Mouse (Mus musculus): ENCODE results near the gene Arhgef3. TPM values are rescaled to one million over a fixed set of nuclear protein-coding genes. Genes with fewer than 3 reads are reported as not detected.

The Arhgef3 gene
- total RNA-seq, 1 experiment: 7.6 TPM

DNA sequence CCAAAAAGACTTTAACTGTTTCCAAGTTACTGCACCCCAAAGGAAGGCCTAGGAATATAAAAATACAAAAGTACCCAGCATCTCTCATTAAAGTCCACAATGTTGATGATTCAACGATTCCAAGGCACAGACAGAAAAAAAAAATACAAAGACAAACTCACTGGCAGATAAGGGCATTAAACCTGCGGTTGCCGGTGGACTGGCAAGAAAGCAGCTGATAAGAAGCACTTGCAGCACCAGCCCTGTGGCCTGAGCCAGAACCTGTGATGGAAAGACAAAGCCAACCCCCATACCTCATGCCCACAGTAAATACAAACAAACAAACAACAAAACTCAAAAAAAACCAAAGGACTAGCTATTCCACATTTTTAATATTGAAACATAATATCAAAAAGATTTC lies 295.0 kb downstream of the Arhgef3 start:
- Histone ChIP-seq H3K4me3 (ENCODE audit: insufficient read depth in 1 of 2, low read depth in 1 of 2, low read length in 2 of 2, poor library complexity in 1 of 2, severe bottlenecking in 1 of 2) (no peak overlapping the region), H3K9me3 (ENCODE audit: control insufficient read depth, insufficient read depth, low read depth, low read length) (no peaks in the 10 kb centered on the region), H3K36me3 (ENCODE audit: control insufficient read depth, insufficient read depth, low read length, poor library complexity, severe bottlenecking) (no peaks in the 10 kb centered on the region), H3K9ac (ENCODE audit: insufficient read depth, low read depth, low read length, poor library complexity, severe bottlenecking) (no peak overlapping the region), H3K27ac (ENCODE audit: insufficient read depth, low read depth, low read length, poor library complexity, severe bottlenecking) (no peak overlapping the region), H3K4me1 (ENCODE audit: control insufficient read depth in 2 of 2, insufficient read depth in 2 of 2, low read length in 2 of 2, poor library complexity in 1 of 2) (no peaks in the 10 kb centered on the region)
- TF ChIP-seq HCFC1 (IDR thresholded peaks at IDR 0.05; ENCODE audit: borderline replicate concordance, insufficient read depth, low read length) (no peak), ZC3H11A (IDR thresholded peaks at IDR 0.05; ENCODE audit: borderline replicate concordance, low read depth, low read length) (no peak), ZNF384 (IDR thresholded peaks at IDR 0.05; ENCODE audit: low read depth, low read length) (no peak), MAFK (IDR thresholded peaks at IDR 0.05; ENCODE audit: insufficient read depth, low read depth, low read length) (no peak), CHD2 (IDR thresholded peaks at IDR 0.05; ENCODE audit: low read depth, low read length) (no peak)
- no peak for DNase-seq (ENCODE audit: low read depth, low spot score)
- in situ Hi-C loops (cut with MboI; ENCODE audit: low sequenced_read_pairs in 2 of 2, unreplicated experiment in 2 of 2): loop anchor here (5.0 to 10.0 kb wide), 3 partner anchors 155 to 225 kb away; no protein-coding TSS in a partner anchor

DNA sequence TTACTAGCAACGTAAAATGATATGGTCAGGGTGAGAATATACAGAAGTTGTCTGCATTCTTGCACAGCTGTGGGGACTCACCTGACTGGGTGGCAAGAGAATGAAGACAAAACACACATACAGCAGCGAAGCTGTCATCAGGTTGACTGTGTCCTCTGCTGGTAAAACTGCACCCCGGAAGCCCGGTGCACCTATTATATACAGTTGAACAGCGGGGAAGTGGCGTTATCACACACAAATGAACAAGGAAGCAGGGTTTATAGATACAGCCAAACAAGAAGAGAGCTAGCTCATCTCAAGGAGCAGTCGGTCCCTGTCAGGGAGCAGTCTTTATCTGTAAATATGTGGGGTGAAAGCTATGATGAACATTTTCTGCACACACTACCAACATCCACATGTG lies 296.8 kb downstream of the Arhgef3 start:
- no peaks in the 10 kb centered on the region for H3K4me1 ChIP-seq (ENCODE audit: control insufficient read depth in 2 of 2, insufficient read depth in 2 of 2, low read length in 2 of 2, poor library complexity in 1 of 2)
- H3K36me3 ChIP-seq (ENCODE audit: control insufficient read depth, insufficient read depth, low read length, poor library complexity, severe bottlenecking): no peaks in the 10 kb centered on the region
- no peak overlapping the region for H3K9ac ChIP-seq (ENCODE audit: insufficient read depth, low read depth, low read length, poor library complexity, severe bottlenecking)
- TF ChIP-seq ZNF384 (IDR thresholded peaks at IDR 0.05; ENCODE audit: low read depth, low read length) (no peak), HCFC1 (IDR thresholded peaks at IDR 0.05; ENCODE audit: borderline replicate concordance, insufficient read depth, low read length) (no peak), MAFK (IDR thresholded peaks at IDR 0.05; ENCODE audit: insufficient read depth, low read depth, low read length) (no peak), ZC3H11A (IDR thresholded peaks at IDR 0.05; ENCODE audit: borderline replicate concordance, low read depth, low read length) (no peak), CHD2 (IDR thresholded peaks at IDR 0.05; ENCODE audit: low read depth, low read length) (no peak)
- no peak overlapping the region for H3K27ac ChIP-seq (ENCODE audit: insufficient read depth, low read depth, low read length, poor library complexity, severe bottlenecking)
- no peak overlapping the region for H3K4me3 ChIP-seq (ENCODE audit: insufficient read depth in 1 of 2, low read depth in 1 of 2, low read length in 2 of 2, poor library complexity in 1 of 2, severe bottlenecking in 1 of 2)
- in situ Hi-C loops (cut with MboI; ENCODE audit: low sequenced_read_pairs in 2 of 2, unreplicated experiment in 2 of 2): loop anchor here in 1 of 2 experiments (10.0 kb wide), 1 partner anchor 157 kb away; no protein-coding TSS in a partner anchor
- no peaks in the 10 kb centered on the region for H3K9me3 ChIP-seq (ENCODE audit: control insufficient read depth, insufficient read depth, low read depth, low read length)
- no peak for DNase-seq (ENCODE audit: low read depth, low spot score)

DNA sequence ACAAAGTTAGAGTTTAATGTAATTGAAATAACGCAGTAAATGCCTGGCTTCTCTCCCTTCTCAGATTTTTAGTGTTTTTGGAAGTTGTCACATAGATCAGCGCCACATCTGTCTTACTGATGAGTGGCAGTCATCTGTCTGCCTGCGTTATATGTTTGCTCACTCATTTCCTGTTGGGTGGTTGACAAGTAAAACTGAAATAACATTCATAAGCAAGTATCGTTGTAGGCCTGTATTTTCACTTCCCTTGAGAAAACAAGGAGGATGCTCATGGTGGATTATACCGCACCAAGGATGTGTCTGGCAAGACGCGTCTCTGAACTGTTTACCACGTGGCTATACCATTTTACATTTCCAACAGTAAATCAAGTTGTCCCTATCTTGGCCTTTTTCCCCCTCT lies 298.0 kb downstream of the Arhgef3 start:
- in situ Hi-C loops (cut with MboI; ENCODE audit: low sequenced_read_pairs in 2 of 2, unreplicated experiment in 2 of 2): loop anchor here in 1 of 2 experiments (10.0 kb wide), 1 partner anchor 158 kb away; no protein-coding TSS in a partner anchor
- Histone ChIP-seq H3K27ac (ENCODE audit: insufficient read depth, low read depth, low read length, poor library complexity, severe bottlenecking) (no peak overlapping the region), H3K9ac (ENCODE audit: insufficient read depth, low read depth, low read length, poor library complexity, severe bottlenecking) (no peak overlapping the region), H3K4me1 (ENCODE audit: control insufficient read depth in 2 of 2, insufficient read depth in 2 of 2, low read length in 2 of 2, poor library complexity in 1 of 2) (no peaks in the 10 kb centered on the region), H3K9me3 (ENCODE audit: control insufficient read depth, insufficient read depth, low read depth, low read length) (no peaks in the 10 kb centered on the region), H3K4me3 (ENCODE audit: insufficient read depth in 1 of 2, low read depth in 1 of 2, low read length in 2 of 2, poor library complexity in 1 of 2, severe bottlenecking in 1 of 2) (no peak overlapping the region), H3K36me3 (ENCODE audit: control insufficient read depth, insufficient read depth, low read length, poor library complexity, severe bottlenecking) (no peaks in the 10 kb centered on the region)
- TF ChIP-seq ZNF384 (IDR thresholded peaks at IDR 0.05; ENCODE audit: low read depth, low read length) (no peak), CHD2 (IDR thresholded peaks at IDR 0.05; ENCODE audit: low read depth, low read length) (no peak), MAFK (IDR thresholded peaks at IDR 0.05; ENCODE audit: insufficient read depth, low read depth, low read length) (no peak), ZC3H11A (IDR thresholded peaks at IDR 0.05; ENCODE audit: borderline replicate concordance, low read depth, low read length) (no peak), HCFC1 (IDR thresholded peaks at IDR 0.05; ENCODE audit: borderline replicate concordance, insufficient read depth, low read length) (no peak)
- DNase-seq (ENCODE audit: low read depth, low spot score): no peak

DNA sequence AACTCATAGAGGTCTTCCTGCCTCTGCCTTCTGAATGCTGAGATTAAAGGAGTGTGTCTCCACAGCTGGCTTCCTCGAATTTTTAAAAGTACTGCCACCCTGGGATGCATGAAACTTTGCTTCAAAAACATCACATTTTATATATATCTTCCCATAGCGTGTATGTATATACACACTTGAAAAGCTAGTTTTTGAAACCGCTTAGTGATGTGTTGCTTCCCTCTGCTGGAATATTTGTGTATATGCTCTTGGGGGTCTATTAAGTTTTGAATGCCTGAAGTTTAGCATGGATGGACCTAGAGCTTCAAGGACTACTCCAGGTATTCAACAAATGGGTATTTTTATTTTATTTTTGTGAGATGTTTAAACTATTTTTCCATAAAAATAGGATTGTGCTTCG lies 299.3 kb downstream of the Arhgef3 start:
- Histone ChIP-seq H3K9me3 (ENCODE audit: control insufficient read depth, insufficient read depth, low read depth, low read length) (no peaks in the 10 kb centered on the region), H3K27ac (ENCODE audit: insufficient read depth, low read depth, low read length, poor library complexity, severe bottlenecking) (no peak overlapping the region), H3K4me3 (ENCODE audit: insufficient read depth in 1 of 2, low read depth in 1 of 2, low read length in 2 of 2, poor library complexity in 1 of 2, severe bottlenecking in 1 of 2) (no peak overlapping the region), H3K36me3 (ENCODE audit: control insufficient read depth, insufficient read depth, low read length, poor library complexity, severe bottlenecking) (no peaks in the 10 kb centered on the region; the same call in 1 of the 2 replicates), H3K9ac (ENCODE audit: insufficient read depth, low read depth, low read length, poor library complexity, severe bottlenecking) (no peak overlapping the region), H3K4me1 (ENCODE audit: control insufficient read depth in 2 of 2, insufficient read depth in 2 of 2, low read length in 2 of 2, poor library complexity in 1 of 2) (no peaks in the 10 kb centered on the region)
- no peak for DNase-seq (ENCODE audit: low read depth, low spot score)
- TF ChIP-seq MAFK (IDR thresholded peaks at IDR 0.05; ENCODE audit: insufficient read depth, low read depth, low read length) (no peak), HCFC1 (IDR thresholded peaks at IDR 0.05; ENCODE audit: borderline replicate concordance, insufficient read depth, low read length) (no peak), CHD2 (IDR thresholded peaks at IDR 0.05; ENCODE audit: low read depth, low read length) (no peak), ZC3H11A (IDR thresholded peaks at IDR 0.05; ENCODE audit: borderline replicate concordance, low read depth, low read length) (peak; percentile 84), ZNF384 (IDR thresholded peaks at IDR 0.05; ENCODE audit: low read depth, low read length) (no peak)
- in situ Hi-C loops (cut with MboI; ENCODE audit: low sequenced_read_pairs in 2 of 2, unreplicated experiment in 2 of 2): loop anchor here in 1 of 2 experiments (10.0 kb wide), 1 partner anchor 159 kb away; no protein-coding TSS in a partner anchor

All from ES-E14 (cell line).